Comparison of ENCODE assay signal across 19 mouse cellular contexts in the genomic region with DNA sequence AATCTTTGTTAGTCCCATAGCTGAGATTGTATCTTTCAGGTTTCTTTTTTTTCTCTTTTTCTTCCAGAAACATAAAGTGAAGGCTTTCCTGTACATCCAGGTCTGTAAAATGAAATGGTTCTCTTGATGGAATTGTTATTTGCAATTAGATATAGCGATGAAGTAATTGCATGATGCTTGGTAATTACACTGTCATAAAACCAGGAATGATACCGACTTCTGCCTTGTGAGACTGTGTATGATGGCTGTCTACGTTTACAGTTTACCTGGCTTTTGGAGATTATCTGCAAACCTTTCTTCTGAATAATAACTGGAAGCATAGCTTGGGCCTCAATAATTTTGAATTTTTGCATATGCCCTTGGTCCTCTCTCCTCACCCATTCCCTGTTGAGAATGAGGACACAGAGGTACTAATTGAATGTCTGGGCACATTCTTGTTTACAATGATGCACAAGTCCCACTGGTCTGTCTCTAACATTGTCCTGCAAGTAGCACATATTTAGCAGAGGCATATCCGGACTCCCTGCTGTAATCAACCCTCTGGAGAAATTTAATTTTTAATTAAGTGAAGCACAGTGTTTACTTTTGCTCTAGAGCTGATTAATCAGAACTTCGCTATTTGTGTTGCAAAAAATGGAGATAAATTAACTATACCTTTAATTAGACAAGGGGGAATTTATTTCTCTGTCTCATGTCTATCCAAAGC.
"Had no signal": no experiment of that assay in that cellular context is flagged by ENCODE, and none has a peak within 500 bp of the region (broad histone marks: within the 10 kb centered on the region; RNA-seq: fewer than 3 reads in every experiment).

No protein-coding gene starts in this region.

- H3K4me3 ChIP-seq: liver, embryonic 13.5 days; liver, embryonic 15.5 days; lung, embryonic 15.5 days; megakaryocyte, embryonic 14.5 days; midbrain, embryonic 13.5 days; midbrain, embryonic 15.5 days; stomach, embryonic 15.5 days had no signal

- H3K36me3 ChIP-seq: liver, embryonic 13.5 days; liver, embryonic 15.5 days; lung, embryonic 15.5 days; midbrain, embryonic 13.5 days; midbrain, embryonic 15.5 days; stomach, embryonic 15.5 days had no signal

- H3K9ac ChIP-seq: liver, embryonic 13.5 days; liver, embryonic 15.5 days; liver, postnatal 0 days; lung, embryonic 15.5 days; midbrain, embryonic 13.5 days; midbrain, embryonic 15.5 days; stomach, embryonic 15.5 days had no signal

- H3K4me1 ChIP-seq: liver, embryonic 13.5 days; liver, embryonic 15.5 days; lung, embryonic 15.5 days; megakaryocyte, embryonic 14.5 days; midbrain, embryonic 13.5 days; midbrain, embryonic 15.5 days; stomach, embryonic 15.5 days had no signal

- H3K4me2 ChIP-seq: liver, embryonic 13.5 days; liver, embryonic 15.5 days; lung, embryonic 15.5 days; midbrain, embryonic 11.5 days; midbrain, embryonic 13.5 days; midbrain, embryonic 15.5 days; stomach, embryonic 15.5 days had no signal

- H3K9me3 ChIP-seq: liver, embryonic 13.5 days; liver, embryonic 15.5 days; lung, embryonic 15.5 days; megakaryocyte, embryonic 14.5 days; midbrain, embryonic 13.5 days; midbrain, embryonic 15.5 days; stomach, embryonic 15.5 days had no signal

- H3K27ac ChIP-seq: liver, embryonic 13.5 days; liver, embryonic 15.5 days; lung, embryonic 15.5 days; macrophage; midbrain, embryonic 13.5 days; midbrain, embryonic 15.5 days; stomach, embryonic 15.5 days; stomach, postnatal 0 days had no signal

- H3K27me3 ChIP-seq: liver, embryonic 13.5 days; liver, embryonic 15.5 days; lung, embryonic 15.5 days; megakaryocyte, embryonic 14.5 days; midbrain, embryonic 13.5 days; midbrain, embryonic 15.5 days; stomach, embryonic 15.5 days had no signal

- ATAC-seq: liver, postnatal 0 days; lung, postnatal 0 days; midbrain, embryonic 13.5 days; midbrain, embryonic 15.5 days had no signal

- DNase-seq: liver, embryonic 13.5 days; liver, postnatal 0 days; lung, adult 2 months; lung, postnatal 14 days; lung, postnatal 36 days; right cerebral cortex, postnatal 14 days; thymus, adult 2 months; thymus, postnatal 25 days; thymus, postnatal 4 days had no signal
